ENCODE assay signal across 21 mouse cellular contexts in genomic region chr10:4116653-4117052, GRCm38 (mm10).
A peak's percentile ranks its signal among the peaks of the same experiment; 100 is the strongest.
DNase-seq lines count a peak whose midpoint lies in the region; ATAC-seq lines count a peak whose summit lies in the region.
"Had no signal": no experiment of that assay in that cellular context is flagged by ENCODE, and none has a peak within 500 bp of the region (broad histone marks: within the 10 kb centered on the region; RNA-seq: fewer than 3 reads in every experiment).

No protein-coding gene starts in this region.

- no peak overlapping the region for H3K4me2 ChIP-seq in heart, embryonic 12.5 days
- H3K4me2 ChIP-seq in kidney, embryonic 16.5 days (replicated peaks; ENCODE audit: low read depth, low read length) = 0 out of 2 replicates have a peak overlapping the region, but pooled peaks have one; percentile 7
- peak overlapping the region; percentile 31; the same call in 1 of the 2 replicates for H3K4me2 ChIP-seq in embryonic facial prominence, embryonic 14.5 days (ENCODE audit: low read depth, low read length)
- H3K4me2 ChIP-seq in limb, embryonic 15.5 days = peak overlapping the region; percentile 8; the same call in 1 of the 2 replicates
- H3K4me2 ChIP-seq: embryonic facial prominence, embryonic 15.5 days; hindbrain, embryonic 13.5 days; liver, embryonic 15.5 days; neural tube, embryonic 15.5 days had no signal

- no peak for DNase-seq in heart, adult 9 months (ENCODE audit: low spot score in 2 of 2)
- no peak for DNase-seq in kidney, postnatal 10 days
- DNase-seq in embryonic facial prominence, embryonic 14.5 days (ENCODE audit: low spot score) = peak; percentile 49
- no peak for DNase-seq in testis, postnatal 14 days (ENCODE audit: low spot score)
- DNase-seq: adrenal gland, postnatal 14 days; cerebellum, adult 8-10 months; kidney, adult 11 months; layer of hippocampus, postnatal 36 days; midbrain, embryonic 14.5 days; right cerebral cortex, postnatal 25 days had no signal

- H3K9ac ChIP-seq in heart, embryonic 12.5 days = no peak overlapping the region
- no peak overlapping the region for H3K9ac ChIP-seq in kidney, embryonic 16.5 days (replicated peaks; ENCODE audit: low read length)
- H3K9ac ChIP-seq in embryonic facial prominence, embryonic 14.5 days (ENCODE audit: low read depth, low read length) = no peak overlapping the region
- no peak overlapping the region for H3K9ac ChIP-seq in limb, embryonic 15.5 days
- H3K9ac ChIP-seq: embryonic facial prominence, embryonic 15.5 days; hindbrain, embryonic 13.5 days; liver, embryonic 15.5 days; neural tube, embryonic 15.5 days had no signal

- no peak overlapping the region for H3K4me3 ChIP-seq in heart, embryonic 12.5 days
- H3K4me3 ChIP-seq in kidney, embryonic 16.5 days (ENCODE audit: low read length) = no peak overlapping the region
- no peak overlapping the region for H3K4me3 ChIP-seq in embryonic facial prominence, embryonic 14.5 days (ENCODE audit: low read depth, low read length)
- H3K4me3 ChIP-seq in limb, embryonic 15.5 days = no peak overlapping the region
- H3K4me3 ChIP-seq: embryonic facial prominence, embryonic 15.5 days; heart, embryonic 10.5 days; hindbrain, embryonic 13.5 days; liver, embryonic 15.5 days; myocyte; neural tube, embryonic 15.5 days had no signal

- H3K4me1 ChIP-seq in heart, embryonic 12.5 days (replicated peaks) = peaks cover 16% of the 10 kb centered on the region
- H3K4me1 ChIP-seq in kidney, embryonic 16.5 days (ENCODE audit: insufficient read depth, low read length) = peaks cover 58% of the 10 kb centered on the region
- peaks cover 3% of the 10 kb centered on the region; the same call in 1 of the 2 replicates for H3K4me1 ChIP-seq in embryonic facial prominence, embryonic 14.5 days (ENCODE audit: control insufficient read depth, insufficient read depth, low read length)
- peaks cover 9% of the 10 kb centered on the region for H3K4me1 ChIP-seq in limb, embryonic 15.5 days

- no peaks in the 10 kb centered on the region for H3K27me3 ChIP-seq in heart, embryonic 12.5 days (replicated peaks)
- H3K27me3 ChIP-seq in kidney, embryonic 16.5 days (ENCODE audit: insufficient read depth, low read length) = no peaks in the 10 kb centered on the region
- H3K27me3 ChIP-seq in embryonic facial prominence, embryonic 14.5 days (replicated peaks; ENCODE audit: control insufficient read depth, insufficient read depth, low read length) = no peaks in the 10 kb centered on the region
- H3K27me3 ChIP-seq in limb, embryonic 15.5 days = no peaks in the 10 kb centered on the region
- H3K27me3 ChIP-seq: CH12.LX; embryonic facial prominence, embryonic 15.5 days; hindbrain, embryonic 13.5 days; liver, embryonic 15.5 days; neural tube, embryonic 15.5 days had no signal

- peak overlapping the region; percentile 25; the same call in 1 of the 2 replicates for H3K27ac ChIP-seq in heart, embryonic 12.5 days (ENCODE audit: poor library complexity, severe bottlenecking)
- peak overlapping the region; percentile 80 for H3K27ac ChIP-seq in kidney, embryonic 16.5 days (ENCODE audit: low read length)
- peak overlapping the region; percentile 71; the same call in 1 of the 2 replicates for H3K27ac ChIP-seq in embryonic facial prominence, embryonic 14.5 days (replicated peaks; ENCODE audit: low read depth, low read length)
- H3K27ac ChIP-seq in limb, embryonic 15.5 days = peak overlapping the region; percentile 69
- H3K27ac ChIP-seq: embryonic facial prominence, embryonic 15.5 days; hindbrain, embryonic 13.5 days; liver, embryonic 15.5 days; neural tube, embryonic 15.5 days had no signal

- ATAC-seq in heart, embryonic 12.5 days (ENCODE audit: insufficient number of reproducible peaks, low FRiP score) = no peak
- no peak for ATAC-seq in kidney, embryonic 16.5 days (ENCODE audit: low FRiP score, low TSS enrichment)
- no peak for ATAC-seq in embryonic facial prominence, embryonic 14.5 days (ENCODE audit: low read depth)
- ATAC-seq in limb, embryonic 15.5 days (ENCODE audit: insufficient number of reproducible peaks, low FRiP score, low TSS enrichment, low read depth) = no peak
- no peak for ATAC-seq in megakaryocyte-erythroid progenitor cell, adult 5-6 weeks (replicated peaks; ENCODE audit: low FRiP score, low TSS enrichment, poor library complexity, severe bottlenecking)

- H3K9me3 ChIP-seq in heart, embryonic 12.5 days (replicated peaks) = no peaks in the 10 kb centered on the region
- no peaks in the 10 kb centered on the region for H3K9me3 ChIP-seq in kidney, embryonic 16.5 days (ENCODE audit: low read length)
- H3K9me3 ChIP-seq in embryonic facial prominence, embryonic 14.5 days (ENCODE audit: control insufficient read depth, low read length) = no peaks in the 10 kb centered on the region
- no peaks in the 10 kb centered on the region for H3K9me3 ChIP-seq in limb, embryonic 15.5 days
- H3K9me3 ChIP-seq: embryonic facial prominence, embryonic 15.5 days; heart, embryonic 10.5 days; hindbrain, embryonic 13.5 days; liver, embryonic 15.5 days; neural tube, embryonic 15.5 days had no signal

- no peaks in the 10 kb centered on the region for H3K36me3 ChIP-seq in heart, embryonic 12.5 days
- H3K36me3 ChIP-seq in kidney, embryonic 16.5 days (ENCODE audit: insufficient read depth, low read length) = no peaks in the 10 kb centered on the region
- H3K36me3 ChIP-seq in embryonic facial prominence, embryonic 14.5 days (ENCODE audit: control insufficient read depth, insufficient read depth, low read length) = no peaks in the 10 kb centered on the region
- H3K36me3 ChIP-seq in limb, embryonic 15.5 days = no peaks in the 10 kb centered on the region
- H3K36me3 ChIP-seq: embryonic facial prominence, embryonic 15.5 days; hindbrain, embryonic 13.5 days; neural tube, embryonic 15.5 days had no signal

Comparison
In these comparisons a context has a peak if more than half of its experiments do, and no peak if none do; other contexts are left out.
1. H3K27ac ChIP-seq: peak in every context shown above with its lines; median percentile 80 in kidney, embryonic 16.5 days; 71 in embryonic facial prominence, embryonic 14.5 days; 69 in limb, embryonic 15.5 days; 25 in heart, embryonic 12.5 days.